Mouse (Mus musculus): ENCODE results near the gene Fosb. TPM values are rescaled to one million over a fixed set of nuclear protein-coding genes. Genes with fewer than 3 reads are reported as not detected.

Fosb gene
- polyA plus RNA-seq, 1 experiment from 2014 or later: 0.06 TPM

- peak overlapping the region; percentile 37 for H3K4me3 ChIP-seq (ENCODE audit: low read length)
- no peaks in the 10 kb centered on the region for H3K36me3 ChIP-seq (ENCODE audit: control insufficient read depth, insufficient read depth, low read length)
- peaks cover 43% of the 10 kb centered on the region for H3K4me1 ChIP-seq (ENCODE audit: control insufficient read depth, insufficient read depth, low read depth, low read length)
- WGBS: 2% methylated on average over 47 of the region's 48 CpGs
- peaks cover 41% of the 10 kb centered on the region for H3K27me3 ChIP-seq (replicated peaks; ENCODE audit: control insufficient read depth, insufficient read depth, low read length)
- peak overlapping the region; percentile 41; the same call in 1 of the 2 replicates for H3K9ac ChIP-seq (ENCODE audit: low read depth, low read length)
- H3K9me3 ChIP-seq (ENCODE audit: control insufficient read depth, low read length): no peaks in the 10 kb centered on the region
- no peak overlapping the region for H3K27ac ChIP-seq (ENCODE audit: low read depth, low read length)
- no peak for ATAC-seq
- peak overlapping the region; percentile 63 for H3K4me2 ChIP-seq (ENCODE audit: low read length)
These were observed 5.1 kb downstream of the Fosb start for GRCm38 (mm10) chr7:19304501-19305412.

- no peak for ATAC-seq
- under 1% methylated on average over 16 of the region's 16 CpGs for WGBS
- H3K4me2 ChIP-seq (ENCODE audit: low read length): peak overlapping the region; percentile 63
- no peaks in the 10 kb centered on the region for H3K36me3 ChIP-seq (ENCODE audit: control insufficient read depth, insufficient read depth, low read length)
- H3K9me3 ChIP-seq (ENCODE audit: control insufficient read depth, low read length): no peaks in the 10 kb centered on the region
- peaks cover 34% of the 10 kb centered on the region for H3K4me1 ChIP-seq (ENCODE audit: control insufficient read depth, insufficient read depth, low read depth, low read length)
- H3K9ac ChIP-seq (ENCODE audit: low read depth, low read length): no peak overlapping the region; the same call in 1 of the 2 replicates
- H3K27me3 ChIP-seq (replicated peaks; ENCODE audit: control insufficient read depth, insufficient read depth, low read length): peaks cover 41% of the 10 kb centered on the region
- H3K27ac ChIP-seq (ENCODE audit: low read depth, low read length): no peak overlapping the region
- peak overlapping the region; percentile 16; the same call in 1 of the 2 replicates for H3K4me3 ChIP-seq (ENCODE audit: low read length)
These were observed 6.1 kb downstream of the Fosb start for GRCm38 (mm10) chr7:19303770-19304169.

GRCm38 (mm10) chr7:19303046-19303305, 6.9 kb downstream of the Fosb start:
- WGBS: 81% methylated on average over 12 of the region's 12 CpGs
- Histone ChIP-seq H3K4me1 (ENCODE audit: control insufficient read depth, insufficient read depth, low read depth, low read length) (peaks cover 30% of the 10 kb centered on the region), H3K27ac (ENCODE audit: low read depth, low read length) (no peak overlapping the region), H3K9ac (ENCODE audit: low read depth, low read length) (no peak overlapping the region), H3K4me3 (ENCODE audit: low read length) (no peak overlapping the region), H3K9me3 (ENCODE audit: control insufficient read depth, low read length) (no peaks in the 10 kb centered on the region), H3K27me3 (replicated peaks; ENCODE audit: control insufficient read depth, insufficient read depth, low read length) (peaks cover 41% of the 10 kb centered on the region), H3K4me2 (ENCODE audit: low read length) (no peak overlapping the region), H3K36me3 (ENCODE audit: control insufficient read depth, insufficient read depth, low read length) (no peaks in the 10 kb centered on the region)
- no peak for ATAC-seq

- Histone ChIP-seq H3K4me2 (ENCODE audit: low read length) (peak overlapping the region; percentile 66), H3K27ac (ENCODE audit: low read depth, low read length) (no peak overlapping the region), H3K9me3 (ENCODE audit: control insufficient read depth, low read length) (no peaks in the 10 kb centered on the region), H3K4me1 (ENCODE audit: control insufficient read depth, insufficient read depth, low read depth, low read length) (peaks cover 25% of the 10 kb centered on the region), H3K9ac (ENCODE audit: low read depth, low read length) (peak overlapping the region; percentile 48), H3K4me3 (ENCODE audit: low read length) (peak overlapping the region; percentile 45), H3K36me3 (ENCODE audit: control insufficient read depth, insufficient read depth, low read length) (no peaks in the 10 kb centered on the region), H3K27me3 (replicated peaks; ENCODE audit: control insufficient read depth, insufficient read depth, low read length) (peaks cover 41% of the 10 kb centered on the region)
- 55% methylated on average over 13 of the region's 13 CpGs for WGBS
- ATAC-seq: no peak
These were observed 7.4 kb downstream of the Fosb start for GRCm38 (mm10) chr7:19302264-19303045.

GRCm38 (mm10) chr7:19301461-19302263, 8.2 kb downstream of the Fosb start:
- Histone ChIP-seq H3K27ac (ENCODE audit: low read depth, low read length) (no peak overlapping the region), H3K9me3 (ENCODE audit: control insufficient read depth, low read length) (no peaks in the 10 kb centered on the region), H3K9ac (ENCODE audit: low read depth, low read length) (peak overlapping the region; percentile 48), H3K36me3 (ENCODE audit: control insufficient read depth, insufficient read depth, low read length) (no peaks in the 10 kb centered on the region), H3K4me1 (ENCODE audit: control insufficient read depth, insufficient read depth, low read depth, low read length) (peaks cover 24% of the 10 kb centered on the region), H3K4me3 (ENCODE audit: low read length) (peak overlapping the region; percentile 45), H3K4me2 (ENCODE audit: low read length) (peak overlapping the region; percentile 66), H3K27me3 (replicated peaks; ENCODE audit: control insufficient read depth, insufficient read depth, low read length) (peaks cover 33% of the 10 kb centered on the region)
- no peak for ATAC-seq
- 11% methylated on average over 16 of the region's 16 CpGs for WGBS

GRCm38 (mm10) chr7:19300501-19301421, 9.1 kb downstream of the Fosb start:
- Histone ChIP-seq H3K9me3 (ENCODE audit: control insufficient read depth, low read length) (no peaks in the 10 kb centered on the region), H3K36me3 (ENCODE audit: control insufficient read depth, insufficient read depth, low read length) (no peaks in the 10 kb centered on the region), H3K4me2 (ENCODE audit: low read length) (peak overlapping the region; percentile 66), H3K4me1 (ENCODE audit: control insufficient read depth, insufficient read depth, low read depth, low read length) (peaks cover 24% of the 10 kb centered on the region), H3K27ac (ENCODE audit: low read depth, low read length) (no peak overlapping the region), H3K27me3 (replicated peaks; ENCODE audit: control insufficient read depth, insufficient read depth, low read length) (peaks cover 24% of the 10 kb centered on the region), H3K9ac (ENCODE audit: low read depth, low read length) (peak overlapping the region; percentile 16; the same call in 1 of the 2 replicates), H3K4me3 (ENCODE audit: low read length) (peak overlapping the region; percentile 45)
- ATAC-seq: peak; percentile 83
- WGBS: under 1% methylated on average over 29 of the region's 29 CpGs

- H3K27ac ChIP-seq (ENCODE audit: low read depth, low read length): no peak overlapping the region
- peaks cover 13% of the 10 kb centered on the region for H3K27me3 ChIP-seq (replicated peaks; ENCODE audit: control insufficient read depth, insufficient read depth, low read length)
- peaks cover 14% of the 10 kb centered on the region for H3K4me1 ChIP-seq (ENCODE audit: control insufficient read depth, insufficient read depth, low read depth, low read length)
- H3K4me2 ChIP-seq (ENCODE audit: low read length): no peak overlapping the region
- no peak overlapping the region for H3K9ac ChIP-seq (ENCODE audit: low read depth, low read length)
- H3K4me3 ChIP-seq (ENCODE audit: low read length): no peak overlapping the region
- 24% methylated on average over 3 of the region's 3 CpGs for WGBS
- 0 out of 2 replicates have a peak, but pooled peaks cover 5% of the 10 kb centered on the region for H3K36me3 ChIP-seq (ENCODE audit: control insufficient read depth, insufficient read depth, low read length)
- ATAC-seq: no peak
- no peaks in the 10 kb centered on the region for H3K9me3 ChIP-seq (ENCODE audit: control insufficient read depth, low read length)
These were observed 10.7 kb downstream of the Fosb start for GRCm38 (mm10) chr7:19299194-19299593.

GRCm38 (mm10) chr7:19297794-19298193, 12.1 kb downstream of the Fosb start:
- no peak overlapping the region for H3K4me2 ChIP-seq (ENCODE audit: low read length)
- H3K36me3 ChIP-seq (ENCODE audit: control insufficient read depth, insufficient read depth, low read length): peaks cover 11% of the 10 kb centered on the region
- H3K4me1 ChIP-seq (ENCODE audit: control insufficient read depth, insufficient read depth, low read depth, low read length): peaks cover 7% of the 10 kb centered on the region
- peaks cover under 1% of the 10 kb centered on the region; the same call in 1 of the 2 replicates for H3K27me3 ChIP-seq (replicated peaks; ENCODE audit: control insufficient read depth, insufficient read depth, low read length)
- 91% methylated on average over 5 of the region's 5 CpGs for WGBS
- no peaks in the 10 kb centered on the region for H3K9me3 ChIP-seq (ENCODE audit: control insufficient read depth, low read length)
- no peak overlapping the region for H3K27ac ChIP-seq (ENCODE audit: low read depth, low read length)
- no peak for ATAC-seq
- no peak overlapping the region for H3K9ac ChIP-seq (ENCODE audit: low read depth, low read length)
- H3K4me3 ChIP-seq (ENCODE audit: low read length): no peak overlapping the region

Measured in hindbrain, embryonic 16.5 days (tissue).